Mouse (Mus musculus) brown adipose tissue, adult 24 weeks (tissue): ENCODE measurements around the gene Ccdc146. TPM values are rescaled to one million over a fixed set of nuclear protein-coding genes. Genes with fewer than 3 reads are reported as not detected.
"Not testable (repeated sequence)": the region's sequence is repeated elsewhere in the genome, so short reads cannot be mapped to it uniquely, and the experiment has no call there.

Source experiments
- H3K27ac ChIP-seq: fragments of 200-500 bp; replicated peaks from 2 replicates; pipeline ENCODE4 v1.5.1; 2012; ENCODE audit warnings: low read depth, mild to moderate bottlenecking, low read length
- H3K4me1 ChIP-seq: fragments of 200-500 bp; 2 replicates; pipeline ENCODE4 v1.6.1; 2012; ENCODE audit warnings: low read length, mixed read lengths; ENCODE audit not compliant: control insufficient read depth, insufficient read depth, insufficient read length
- H3K4me3 ChIP-seq: fragments of 200-500 bp; 2 replicates; pipeline ENCODE4 v1.5.1; 2012; ENCODE audit warnings: low read depth, mild to moderate bottlenecking, low read length, moderate library complexity; ENCODE audit not compliant: insufficient read depth
- polyA plus RNA-seq: library from polyadenylated mRNA; stranded (reverse); fragments of >200 nt; gene quantifications from 2 replicates; pipeline ENCODE4 v1.2.4, GENCODE M21; 2012; ENCODE audit not compliant: missing spikeins, insufficient read depth, insufficient read length

Ccdc146 gene
- polyA plus RNA-seq, 1 experiment = not detected

GRCm38 (mm10) chr5:21328560-21328959 is 95.9 kb downstream of the Ccdc146 start:
- Histone ChIP-seq H3K4me3 (no peak overlapping the region), H3K4me1 (no peaks in the 10 kb centered on the region), H3K27ac (no peak overlapping the region)

GRCm38 (mm10) chr5:21326494-21326893 is 98.0 kb downstream of the Ccdc146 start:
- no peaks in the 10 kb centered on the region for H3K4me1 ChIP-seq
- H3K4me3 ChIP-seq = no peak overlapping the region
- no peak overlapping the region for H3K27ac ChIP-seq

- H3K4me3 ChIP-seq = no peak overlapping the region
- no peaks in the 10 kb centered on the region for H3K4me1 ChIP-seq
- H3K27ac ChIP-seq = no peak overlapping the region
Observed at GRCm38 (mm10) chr5:21320138-21320537, 104.3 kb downstream of the Ccdc146 start.

GRCm38 (mm10) chr5:21314696-21315095 is 109.8 kb downstream of the Ccdc146 start:
- Histone ChIP-seq H3K4me3 (no peak overlapping the region), H3K4me1 (no peaks in the 10 kb centered on the region), H3K27ac (no peak overlapping the region)

- Histone ChIP-seq H3K4me3 (no peak overlapping the region), H3K4me1 (no peaks in the 10 kb centered on the region)
Observed at GRCm38 (mm10) chr5:21307165-21307564, 117.3 kb downstream of the Ccdc146 start.

DNA sequence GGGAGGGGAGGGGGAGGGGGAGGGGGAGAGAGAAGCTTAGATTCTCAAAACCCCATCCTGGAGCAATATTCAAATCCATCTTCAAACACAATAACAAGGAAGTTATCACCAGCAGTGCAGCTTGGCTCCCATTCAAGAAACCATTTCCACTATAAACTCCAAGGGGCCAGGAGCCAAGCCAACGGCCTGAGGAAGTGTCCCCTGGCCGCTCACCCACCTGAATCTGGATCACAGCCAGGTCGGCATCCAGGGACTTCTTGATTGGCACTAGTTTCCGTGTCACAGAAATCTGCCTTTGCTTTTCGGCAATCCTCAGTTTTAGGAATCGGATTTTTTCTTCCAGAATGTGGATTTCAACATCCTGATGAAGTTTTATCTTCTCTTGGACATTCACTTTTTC is 123.5 kb downstream of the Ccdc146 start:
- Histone ChIP-seq H3K27ac (no peak overlapping the region), H3K4me1 (peaks cover 2% of the 10 kb centered on the region; the same call in 1 of the 2 replicates), H3K4me3 (no peak overlapping the region)

More at GRCm38 (mm10) chr5:21307165-21307564, 117.3 kb downstream of the Ccdc146 start:
- no peak overlapping the region for H3K27ac ChIP-seq

DNA sequence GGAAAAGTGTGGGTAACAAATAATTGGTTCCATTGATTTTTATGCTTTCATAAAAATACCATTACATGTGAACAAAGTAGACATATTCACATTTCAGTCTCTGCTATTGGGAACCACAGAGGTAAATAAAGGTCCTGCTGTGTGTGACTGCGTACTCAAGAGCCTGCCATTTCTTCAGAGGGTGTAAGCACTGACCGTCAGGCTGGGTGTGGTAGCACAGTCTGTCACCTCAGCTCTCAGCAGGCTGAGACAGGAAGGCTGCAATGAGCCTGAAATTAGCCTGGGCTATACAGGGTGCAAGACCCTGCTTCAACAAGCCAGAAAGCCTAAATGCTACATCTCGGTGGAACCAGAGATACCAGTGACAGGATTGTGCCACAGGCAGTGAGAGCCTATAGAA is 124.4 kb downstream of the Ccdc146 start:
- H3K27ac ChIP-seq = no peak overlapping the region
- H3K4me1 ChIP-seq = peaks cover 2% of the 10 kb centered on the region; the same call in 1 of the 2 replicates
- no peak overlapping the region for H3K4me3 ChIP-seq

DNA sequence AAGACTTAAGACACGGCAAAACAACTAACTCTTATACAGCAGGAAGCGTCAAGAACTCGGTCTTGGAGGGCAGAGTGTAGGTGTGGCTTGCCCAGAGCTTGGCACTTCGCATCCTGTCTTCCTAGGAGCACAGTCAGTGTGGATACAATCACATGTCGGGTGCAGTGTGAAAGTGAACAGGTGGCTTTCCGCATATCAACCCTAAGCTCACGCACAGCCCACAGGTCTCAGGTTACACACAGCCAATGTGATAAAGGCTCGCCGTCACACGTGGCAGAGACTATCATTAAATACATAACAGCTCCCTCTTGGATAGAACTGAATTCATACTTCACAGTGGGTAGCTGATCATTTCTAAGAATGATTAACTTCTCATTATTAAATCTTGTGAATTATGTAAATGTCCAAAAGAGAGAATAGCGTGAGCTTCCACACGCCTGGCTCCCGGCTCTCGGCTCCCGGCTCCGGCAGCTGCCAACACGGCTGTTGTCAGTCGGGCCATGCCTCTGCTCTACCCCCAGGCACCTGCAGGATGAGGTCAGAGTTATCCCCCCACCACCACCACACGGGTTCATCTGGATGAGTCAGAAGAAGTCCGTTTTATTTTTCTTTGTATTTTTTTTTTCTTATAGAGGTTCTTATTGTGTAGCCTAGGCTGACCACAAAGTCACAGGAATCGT is 125.3 kb downstream of the Ccdc146 start:
- Histone ChIP-seq H3K4me3 (no peak overlapping the region), H3K27ac (no peak overlapping the region), H3K4me1 (peaks cover 2% of the 10 kb centered on the region; the same call in 1 of the 2 replicates)

DNA sequence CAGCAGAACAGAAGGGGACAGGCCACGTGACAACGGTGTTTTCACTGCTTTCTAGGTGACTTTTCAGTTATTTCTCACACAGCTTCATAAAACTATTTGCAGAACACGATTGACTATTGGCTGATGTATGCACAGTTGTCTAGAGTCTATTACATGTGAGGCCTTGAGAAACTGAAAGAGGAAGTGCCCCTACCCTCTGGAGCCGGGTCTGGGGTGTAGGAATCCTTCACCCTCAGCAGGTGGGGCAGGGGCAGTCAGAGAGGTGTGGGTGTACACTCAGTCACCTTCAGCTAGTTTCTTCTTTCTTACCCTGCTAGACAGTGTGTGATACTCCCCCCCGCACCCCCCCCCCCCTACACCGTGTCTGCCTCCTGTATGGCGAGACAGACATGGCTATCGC is 128.8 kb downstream of the Ccdc146 start:
- H3K4me3 ChIP-seq = no peak overlapping the region
- H3K27ac ChIP-seq = no peak overlapping the region
- H3K4me1 ChIP-seq = peaks cover 2% of the 10 kb centered on the region; the same call in 1 of the 2 replicates

GRCm38 (mm10) chr5:21290594-21290993 is 133.9 kb downstream of the Ccdc146 start:
- Histone ChIP-seq H3K27ac (no peak overlapping the region), H3K4me3 (no peak overlapping the region), H3K4me1 (no peaks in the 10 kb centered on the region)

- Histone ChIP-seq H3K4me3 (no peak overlapping the region), H3K4me1 (no peaks in the 10 kb centered on the region), H3K27ac (no peak overlapping the region)
Observed at GRCm38 (mm10) chr5:21288658-21289435, 135.6 kb downstream of the Ccdc146 start.

DNA sequence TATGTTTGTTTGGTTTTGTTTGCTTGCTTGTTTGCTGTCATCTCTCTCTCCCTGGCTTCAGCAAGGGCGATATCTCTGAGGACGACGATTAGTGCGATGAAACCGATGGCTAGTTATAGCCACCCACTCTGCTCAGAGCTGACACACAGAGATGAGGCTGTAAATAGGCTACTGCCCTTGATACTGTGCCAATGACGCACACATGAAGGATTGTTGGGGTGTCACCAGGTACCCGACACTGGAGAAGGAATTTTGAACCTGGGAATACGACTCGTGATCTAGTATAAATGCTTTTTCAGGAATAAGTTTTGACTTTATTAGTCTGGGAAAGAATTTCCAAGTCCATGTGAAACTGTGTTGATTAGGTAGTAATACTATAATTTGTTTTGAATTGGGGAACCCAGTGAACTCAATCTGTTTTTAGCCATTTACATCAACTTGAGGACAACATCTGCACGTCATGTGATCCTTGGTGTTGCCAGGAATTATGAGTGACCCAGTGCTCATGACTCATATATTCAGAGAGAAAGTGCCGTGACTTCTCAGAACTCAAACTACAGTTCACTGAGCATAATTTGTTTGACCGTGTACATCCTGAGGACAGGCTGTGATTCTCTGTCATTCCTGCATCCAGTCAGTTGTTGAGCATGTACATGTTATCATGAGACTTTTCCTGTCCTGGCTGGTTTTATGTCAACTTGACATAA is 141.0 kb downstream of the Ccdc146 start:
- 0 out of 2 replicates have a peak overlapping the region, but pooled peaks have one; percentile 53 for H3K27ac ChIP-seq
- H3K4me3 ChIP-seq = no peak overlapping the region
- H3K4me1 ChIP-seq = no peaks in the 10 kb centered on the region

DNA sequence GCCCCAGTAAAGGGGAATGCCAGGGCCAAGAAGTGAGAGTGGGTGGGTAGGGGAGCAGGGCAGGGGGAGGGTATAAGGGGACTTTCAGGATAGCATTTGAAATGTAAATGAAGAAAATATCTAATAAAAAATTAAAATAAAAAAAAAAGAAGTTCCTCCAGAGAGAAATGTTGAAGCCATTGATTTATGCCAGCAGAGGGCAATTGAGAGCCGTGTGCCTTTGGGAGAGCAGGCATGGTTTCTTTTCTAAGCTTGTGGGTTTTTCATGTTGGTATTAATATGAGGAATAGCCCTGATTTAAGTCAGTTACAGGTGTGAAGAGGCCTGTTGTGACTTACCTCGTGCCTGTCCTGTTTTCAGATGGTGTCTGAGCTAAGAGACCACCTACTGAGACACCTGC is 146.8 kb downstream of the Ccdc146 start:
- not testable (repeated sequence) for H3K27ac ChIP-seq, H3K4me1 ChIP-seq, H3K4me3 ChIP-seq

DNA sequence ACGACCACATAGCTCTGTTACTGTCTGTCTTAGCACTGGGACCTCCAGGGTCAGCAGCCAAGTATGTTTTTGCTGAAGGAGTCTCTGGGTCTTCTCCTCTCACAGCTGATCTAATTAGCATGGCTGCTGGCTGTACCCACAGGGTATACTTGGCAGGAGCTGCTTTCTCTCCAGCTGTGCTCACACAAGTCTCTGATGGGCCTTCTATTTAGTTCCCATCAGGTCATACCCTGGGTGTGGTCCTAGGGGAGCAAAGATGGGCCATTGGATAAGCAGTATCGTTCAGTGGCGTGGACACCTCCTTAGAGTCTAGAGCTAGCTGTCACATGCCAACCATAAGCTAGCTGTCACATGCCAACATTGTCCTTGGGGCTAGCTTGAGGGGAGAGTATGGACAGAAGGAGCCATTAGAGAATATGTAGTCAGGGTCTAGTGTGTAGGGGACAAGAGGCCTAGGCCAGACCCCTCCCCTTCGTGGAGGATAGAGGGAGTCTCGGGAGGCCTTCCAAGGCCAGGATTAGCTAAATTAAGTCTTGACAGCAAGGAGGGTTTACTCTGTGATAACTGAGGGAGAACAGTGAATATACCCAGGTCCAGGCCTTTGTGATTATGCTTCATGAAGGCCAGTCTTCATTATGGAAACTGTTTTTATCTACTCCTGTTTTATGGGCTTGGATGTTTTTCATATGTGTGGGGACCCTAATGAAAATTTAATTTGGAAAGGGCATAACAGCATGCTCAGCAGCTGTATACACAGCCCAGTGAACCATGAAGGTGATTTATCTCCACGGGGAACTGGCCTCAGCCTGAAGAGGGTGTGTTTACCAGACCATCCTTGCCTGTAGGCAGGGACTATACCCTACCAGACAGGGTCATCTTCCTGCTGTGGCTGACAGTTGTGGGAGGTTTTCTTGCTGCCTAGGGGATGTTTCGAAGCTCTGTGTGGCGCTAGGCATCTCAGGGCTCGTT is 152.8 kb downstream of the Ccdc146 start:
- Histone ChIP-seq H3K4me3 (no peak overlapping the region), H3K27ac (0 out of 2 replicates have a peak overlapping the region, but pooled peaks have one; percentile 24), H3K4me1 (peaks cover 2% of the 10 kb centered on the region; the same call in 1 of the 2 replicates)
